Mouse (Mus musculus): ENCODE results near the gene Elane. TPM values are rescaled to one million over a fixed set of nuclear protein-coding genes. Genes with fewer than 3 reads are reported as not detected.
A peak's percentile ranks its signal among the peaks of the same experiment; 100 is the strongest.

The Elane gene
- polyA plus RNA-seq, 1 experiment from 2014 or later, result not detected

DNA sequence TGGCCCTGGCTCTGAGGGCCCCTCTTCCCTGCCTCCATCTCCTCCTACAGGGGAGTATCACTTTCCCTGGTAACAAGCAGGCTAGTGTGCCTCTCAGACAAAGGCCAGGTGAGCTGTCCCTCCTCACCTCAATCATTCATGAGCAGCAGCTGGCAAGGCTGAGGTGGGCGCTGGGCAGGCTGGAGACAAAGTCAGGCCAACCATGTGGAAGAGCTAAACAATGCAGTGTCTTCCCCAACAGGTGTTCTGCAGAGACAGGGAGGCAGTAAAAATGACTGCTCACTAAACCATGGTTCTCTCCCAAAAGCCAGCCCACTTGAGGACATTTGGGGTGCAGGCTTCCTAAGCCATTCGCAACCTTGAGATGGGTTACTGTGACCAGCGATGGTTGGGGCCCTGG lies 34.4 kb upstream of the Elane start:
- peaks cover 31% of the 10 kb centered on the region for H3K4me1 ChIP-seq (ENCODE audit: control insufficient read depth, insufficient read depth, low read length)
- 0 out of 2 replicates have a peak overlapping the region, but pooled peaks have one; percentile 10 for H3K4me3 ChIP-seq (ENCODE audit: low read length)
- no peaks in the 10 kb centered on the region for H3K9me3 ChIP-seq (ENCODE audit: control insufficient read depth, low read length)
- 65% methylated on average over 3 of the region's 3 CpGs for WGBS
- peaks cover 6% of the 10 kb centered on the region for H3K36me3 ChIP-seq (ENCODE audit: control insufficient read depth, insufficient read depth, low read length)
- no peaks in the 10 kb centered on the region for H3K27me3 ChIP-seq (ENCODE audit: control insufficient read depth, insufficient read depth, low read length)
- peak overlapping the region; percentile 68; the same call in 1 of the 2 replicates for H3K4me2 ChIP-seq (replicated peaks; ENCODE audit: low read depth, low read length)
- peak overlapping the region; percentile 100 for H3K27ac ChIP-seq (ENCODE audit: low read depth, low read length)
- no peak for ATAC-seq (ENCODE audit: low FRiP score, low TSS enrichment)
- peak overlapping the region; percentile 100; the same call in 1 of the 2 replicates for H3K9ac ChIP-seq (ENCODE audit: low read depth, low read length)

- WGBS, result 41% methylated on average over 9 of the region's 9 CpGs
- Histone ChIP-seq H3K36me3 (ENCODE audit: control insufficient read depth, insufficient read depth, low read length) (peaks cover 12% of the 10 kb centered on the region), H3K4me1 (ENCODE audit: control insufficient read depth, insufficient read depth, low read length) (peaks cover 35% of the 10 kb centered on the region), H3K9ac (ENCODE audit: low read depth, low read length) (peak overlapping the region; percentile 100; the same call in 1 of the 2 replicates), H3K4me3 (ENCODE audit: low read length) (peak overlapping the region; percentile 100; the same call in 1 of the 2 replicates), H3K27me3 (ENCODE audit: control insufficient read depth, insufficient read depth, low read length) (no peaks in the 10 kb centered on the region), H3K9me3 (ENCODE audit: control insufficient read depth, low read length) (no peaks in the 10 kb centered on the region), H3K4me2 (replicated peaks; ENCODE audit: low read depth, low read length) (peak overlapping the region; percentile 68), H3K27ac (ENCODE audit: low read depth, low read length) (peak overlapping the region; percentile 100)
- ATAC-seq (ENCODE audit: low FRiP score, low TSS enrichment), result no peak
Measured at GRCm38 (mm10) chr10:79852107-79852789, 33.8 kb upstream of the Elane start.

- Histone ChIP-seq H3K27ac (ENCODE audit: low read depth, low read length) (peak overlapping the region; percentile 100), H3K9me3 (ENCODE audit: control insufficient read depth, low read length) (no peaks in the 10 kb centered on the region), H3K9ac (ENCODE audit: low read depth, low read length) (peak overlapping the region; percentile 100), H3K36me3 (ENCODE audit: control insufficient read depth, insufficient read depth, low read length) (peaks cover 18% of the 10 kb centered on the region), H3K4me2 (replicated peaks; ENCODE audit: low read depth, low read length) (peak overlapping the region; percentile 68), H3K27me3 (ENCODE audit: control insufficient read depth, insufficient read depth, low read length) (no peaks in the 10 kb centered on the region), H3K4me1 (ENCODE audit: control insufficient read depth, insufficient read depth, low read length) (peaks cover 41% of the 10 kb centered on the region), H3K4me3 (ENCODE audit: low read length) (peak overlapping the region; percentile 100)
- ATAC-seq (ENCODE audit: low FRiP score, low TSS enrichment), result no peak
- 25% methylated on average over 8 of the region's 8 CpGs for WGBS
Measured at GRCm38 (mm10) chr10:79852827-79853226, 33.2 kb upstream of the Elane start.

DNA sequence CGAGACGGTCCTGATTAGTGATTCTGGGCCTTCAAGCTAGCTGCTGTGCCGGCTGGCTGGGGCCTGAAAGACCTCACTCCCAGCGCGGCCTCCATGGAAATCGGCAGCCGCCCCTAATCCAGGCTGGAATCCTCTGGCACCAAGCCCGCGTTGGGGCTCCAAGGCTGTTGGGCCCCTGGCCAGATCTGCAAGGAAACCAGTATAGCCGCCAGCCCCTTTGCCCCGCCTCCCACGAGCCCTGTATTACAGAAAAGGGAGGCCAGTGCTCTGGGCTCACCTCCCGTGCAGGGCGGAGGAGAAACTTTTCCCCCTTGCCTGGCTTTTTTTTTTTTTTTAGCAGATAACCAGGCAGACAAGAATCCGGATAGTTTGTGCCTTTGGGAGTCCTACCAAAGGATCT lies 32.7 kb upstream of the Elane start:
- H3K4me2 ChIP-seq (replicated peaks; ENCODE audit: low read depth, low read length), result peak overlapping the region; percentile 68
- peaks cover 47% of the 10 kb centered on the region for H3K4me1 ChIP-seq (ENCODE audit: control insufficient read depth, insufficient read depth, low read length)
- H3K27ac ChIP-seq (ENCODE audit: low read depth, low read length), result peak overlapping the region; percentile 100
- H3K4me3 ChIP-seq (ENCODE audit: low read length), result peak overlapping the region; percentile 100
- under 1% methylated on average over 15 of the region's 15 CpGs for WGBS
- H3K36me3 ChIP-seq (ENCODE audit: control insufficient read depth, insufficient read depth, low read length), result peaks cover 23% of the 10 kb centered on the region
- H3K9me3 ChIP-seq (ENCODE audit: control insufficient read depth, low read length), result no peaks in the 10 kb centered on the region
- peak; percentile 47 for ATAC-seq (ENCODE audit: low FRiP score, low TSS enrichment)
- peak overlapping the region; percentile 100 for H3K9ac ChIP-seq (ENCODE audit: low read depth, low read length)
- no peaks in the 10 kb centered on the region for H3K27me3 ChIP-seq (ENCODE audit: control insufficient read depth, insufficient read depth, low read length)

GRCm38 (mm10) chr10:79853860-79854795 lies 31.9 kb upstream of the Elane start, which contains the start of gene Ptbp1:
Ptbp1 (plus strand) TSS chr10:79854427.
- Histone ChIP-seq H3K4me2 (replicated peaks; ENCODE audit: low read depth, low read length) (peak within 1 kb of the TSS; percentile 100), H3K4me3 (ENCODE audit: low read length) (peak within 1 kb of the TSS; percentile 100), H3K36me3 (ENCODE audit: control insufficient read depth, insufficient read depth, low read length) (peaks cover 31% of the 10 kb centered on the region), H3K27me3 (ENCODE audit: control insufficient read depth, insufficient read depth, low read length) (no peaks in the 10 kb centered on the region), H3K27ac (ENCODE audit: low read depth, low read length) (peak within 1 kb of the TSS; percentile 100), H3K4me1 (ENCODE audit: control insufficient read depth, insufficient read depth, low read length) (peaks cover 46% of the 10 kb centered on the region), H3K9me3 (ENCODE audit: control insufficient read depth, low read length) (no peaks in the 10 kb centered on the region), H3K9ac (ENCODE audit: low read depth, low read length) (peak within 1 kb of the TSS; percentile 100)
- WGBS, result under 1% methylated on average over 75 of the region's 75 CpGs
- peak; percentile 92 for ATAC-seq (ENCODE audit: low FRiP score, low TSS enrichment)

DNA sequence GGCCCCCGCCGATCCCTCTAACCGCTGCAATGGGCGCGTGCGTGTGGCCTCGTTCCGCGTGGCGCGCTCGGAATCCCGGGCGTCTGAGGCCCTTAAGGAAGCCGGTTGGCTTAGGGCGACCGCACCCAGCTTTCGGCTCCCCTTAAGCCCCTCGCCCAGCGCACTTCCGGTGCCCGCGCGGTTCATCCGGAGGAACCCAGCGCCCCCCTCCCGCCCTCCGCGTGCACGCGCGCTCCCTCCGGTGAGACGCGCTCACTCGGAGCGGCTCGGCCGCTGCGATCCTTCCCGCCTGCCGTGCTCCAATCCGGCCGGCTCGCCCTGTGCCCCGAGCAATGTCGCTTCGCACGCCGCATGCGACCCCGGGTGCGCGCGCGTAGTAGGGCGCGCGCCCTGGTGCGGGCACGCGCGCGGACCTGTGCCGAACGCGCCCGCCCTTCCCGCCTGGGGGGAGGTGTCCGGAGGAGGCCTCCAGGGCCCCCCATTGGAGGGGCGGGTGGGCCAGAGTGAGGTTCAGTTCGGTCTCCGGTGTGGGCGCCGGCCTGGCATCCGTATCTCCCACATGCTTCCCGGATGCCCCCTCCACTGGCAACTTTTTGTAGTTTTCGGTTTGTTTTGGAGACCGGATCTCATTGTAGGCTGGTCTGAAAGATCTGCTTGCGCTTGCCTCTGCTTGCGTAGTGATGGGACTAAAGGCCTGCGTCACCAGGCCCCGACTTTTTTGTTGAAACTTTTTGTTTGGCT lies 31.1 kb upstream of the Elane start:
- Histone ChIP-seq H3K27me3 (ENCODE audit: control insufficient read depth, insufficient read depth, low read length) (no peaks in the 10 kb centered on the region), H3K9me3 (ENCODE audit: control insufficient read depth, low read length) (no peaks in the 10 kb centered on the region), H3K4me3 (ENCODE audit: low read length) (peak overlapping the region; percentile 100), H3K27ac (ENCODE audit: low read depth, low read length) (peak overlapping the region; percentile 100), H3K4me2 (replicated peaks; ENCODE audit: low read depth, low read length) (peak overlapping the region; percentile 100), H3K36me3 (ENCODE audit: control insufficient read depth, insufficient read depth, low read length) (peaks cover 39% of the 10 kb centered on the region), H3K9ac (ENCODE audit: low read depth, low read length) (peak overlapping the region; percentile 100), H3K4me1 (ENCODE audit: control insufficient read depth, insufficient read depth, low read length) (peaks cover 48% of the 10 kb centered on the region)
- peak; percentile 18 for ATAC-seq (ENCODE audit: low FRiP score, low TSS enrichment)
- under 1% methylated on average over 82 of the region's 83 CpGs for WGBS

GRCm38 (mm10) chr10:79855558-79856184 lies 30.4 kb upstream of the Elane start:
- Histone ChIP-seq H3K4me3 (ENCODE audit: low read length) (peak overlapping the region; percentile 100), H3K9ac (ENCODE audit: low read depth, low read length) (peak overlapping the region; percentile 100), H3K27ac (ENCODE audit: low read depth, low read length) (peak overlapping the region; percentile 100), H3K4me1 (ENCODE audit: control insufficient read depth, insufficient read depth, low read length) (peaks cover 52% of the 10 kb centered on the region), H3K9me3 (ENCODE audit: control insufficient read depth, low read length) (no peaks in the 10 kb centered on the region), H3K36me3 (ENCODE audit: control insufficient read depth, insufficient read depth, low read length) (peaks cover 46% of the 10 kb centered on the region), H3K4me2 (replicated peaks; ENCODE audit: low read depth, low read length) (peak overlapping the region; percentile 100), H3K27me3 (ENCODE audit: control insufficient read depth, insufficient read depth, low read length) (no peaks in the 10 kb centered on the region)
- no peak for ATAC-seq (ENCODE audit: low FRiP score, low TSS enrichment)
- WGBS, result 1% methylated on average over 10 of the region's 10 CpGs

DNA sequence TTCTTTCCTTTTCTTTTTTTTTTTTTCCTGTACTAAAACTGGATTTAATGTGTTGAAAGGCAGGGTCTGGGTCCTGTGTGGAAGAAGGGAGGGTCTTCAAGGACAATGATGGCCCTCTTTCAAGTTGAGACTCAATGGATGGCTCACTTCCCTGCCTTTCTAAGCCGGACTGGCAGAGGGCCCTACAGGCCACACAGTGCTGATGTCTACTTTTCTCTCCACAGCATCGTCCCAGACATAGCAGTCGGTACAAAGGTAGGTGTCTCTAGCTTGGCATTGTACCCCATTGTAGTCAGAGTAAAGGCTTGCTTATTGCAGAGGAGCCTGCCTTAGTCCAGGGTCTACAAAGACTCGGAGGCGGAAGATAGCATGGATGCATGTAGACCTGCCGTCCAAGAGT lies 29.8 kb upstream of the Elane start:
- ATAC-seq (ENCODE audit: low FRiP score, low TSS enrichment), result no peak
- peak overlapping the region; percentile 100 for H3K4me3 ChIP-seq (ENCODE audit: low read length)
- H3K27ac ChIP-seq (ENCODE audit: low read depth, low read length), result peak overlapping the region; percentile 100; the same call in 1 of the 2 replicates
- peaks cover 52% of the 10 kb centered on the region for H3K36me3 ChIP-seq (ENCODE audit: control insufficient read depth, insufficient read depth, low read length)
- H3K4me2 ChIP-seq (replicated peaks; ENCODE audit: low read depth, low read length), result peak overlapping the region; percentile 100
- 27% methylated on average over 6 of the region's 6 CpGs for WGBS
- H3K9me3 ChIP-seq (ENCODE audit: control insufficient read depth, low read length), result no peaks in the 10 kb centered on the region
- peak overlapping the region; percentile 100 for H3K9ac ChIP-seq (ENCODE audit: low read depth, low read length)
- H3K27me3 ChIP-seq (ENCODE audit: control insufficient read depth, insufficient read depth, low read length), result no peaks in the 10 kb centered on the region
- H3K4me1 ChIP-seq (ENCODE audit: control insufficient read depth, insufficient read depth, low read length), result peaks cover 57% of the 10 kb centered on the region

All from kidney, embryonic 14.5 days (tissue).